Mouse (Mus musculus) macrophage (primary cell): ENCODE results near the gene Olfr1052. TPM values are rescaled to one million over a fixed set of nuclear protein-coding genes. Genes with fewer than 3 reads are reported as not detected.
"Not testable (repeated sequence)": the region's sequence is repeated elsewhere in the genome, so short reads cannot be mapped to it uniquely, and the experiment has no call there.

Experiments
- H3K27ac ChIP-seq: fragments of 350-480 bp; formaldehyde crosslinking; 2 replicates; pipeline ENCODE4 v1.9.0; 2021
- H3K36me3 ChIP-seq: fragments of 350-480 bp; formaldehyde crosslinking; 2 replicates; pipeline ENCODE4 v1.9.0; 2021; ENCODE audit errors: inconsistent target
- H3K4me3 ChIP-seq: fragments of 350-480 bp; formaldehyde crosslinking; 2 replicates; pipeline ENCODE4 v1.9.0; 2021; ENCODE audit errors: inconsistent target
- H3K79me2 ChIP-seq: fragments of 350-480 bp; formaldehyde crosslinking; 2 replicates; pipeline ENCODE4 v1.9.0; 2021; ENCODE audit errors: inconsistent target
- WGBS: methylation state at CpG from one replicate; pipeline ENCODE4 v1.1.7; 2026; ENCODE audit warnings: inconsistent platforms; ENCODE audit not compliant: missing documents; 5-methylcytosine and 5-hydroxymethylcytosine counted together
- polyA plus RNA-seq: library from polyadenylated mRNA; stranded (reverse); fragments of 250-400 nt; gene quantifications from 3 replicates; pipeline ENCODE4 v1.2.4, GENCODE M21; 2018; ENCODE audit warnings: inconsistent platforms
- total RNA-seq, 78 experiments: library from RNA; depleted of rRNA; stranded (reverse); fragments of 250-400 nt; gene quantifications; 1 replicate in 9 of 78; 2 replicates in 24 of 78; 3 replicates in 43 of 78; 4 replicates in 2 of 78; pipeline ENCODE4 v1.2.4; 2018; ENCODE audit warnings: inconsistent platforms in 56 of 78

Gene Olfr1052
- not detected for total RNA-seq (2018; cell fraction: chromatin; rRNA removed)
- not detected for total RNA-seq (2018; cell fraction: cytosol; rRNA removed)
- not detected for total RNA-seq (2018; cell fraction: nucleus; rRNA removed)
- not detected in 3 replicates for polyA plus RNA-seq

DNA sequence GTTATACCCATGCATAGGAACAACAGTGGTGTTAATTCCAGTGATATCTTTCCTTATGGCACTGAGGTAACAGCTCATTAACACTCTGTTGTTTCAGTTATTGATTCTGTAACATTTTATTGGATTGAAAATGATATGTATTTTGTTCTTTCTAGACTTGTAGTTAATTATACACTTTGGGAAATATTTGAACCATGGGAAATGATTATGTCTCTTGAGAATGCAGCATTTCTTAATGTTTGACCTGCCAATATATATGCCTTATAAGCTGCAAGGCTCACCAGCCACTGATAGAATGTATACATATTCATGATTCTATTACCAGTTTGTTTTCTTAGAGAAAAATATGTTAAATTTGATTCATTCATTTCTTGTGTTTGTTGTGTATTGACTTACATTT is at the start of gene Olfr1052:
Olfr1052 (plus strand) TSS at position 301 of the 400 bp plus-strand sequence.
- Histone ChIP-seq H3K79me2 (no peaks in the 10 kb centered on the region), H3K4me3 (no peak within 1 kb of the TSS), H3K36me3 (no peaks in the 10 kb centered on the region), H3K27ac (no peak within 1 kb of the TSS)

DNA sequence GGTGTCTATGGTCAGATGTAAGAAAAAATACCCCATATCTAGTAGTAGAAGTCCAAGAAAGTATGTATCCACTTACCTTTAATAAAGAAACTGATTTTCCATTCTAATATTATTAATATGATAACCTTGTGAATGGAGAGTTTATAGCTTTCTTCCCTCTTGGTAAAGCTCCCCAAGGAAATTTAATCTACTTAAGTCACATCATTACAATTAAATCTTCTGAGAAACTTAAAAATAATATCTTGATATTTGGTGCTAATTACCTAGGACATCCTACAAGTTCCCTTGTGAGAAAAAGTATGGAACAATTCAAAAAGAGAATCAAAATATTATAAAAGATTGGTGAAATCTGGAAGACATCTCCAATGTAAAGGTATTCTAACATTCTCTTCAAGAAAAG is 34.0 kb upstream of the Olfr1052 start, which contains the start of gene Olfr1049:
Olfr1049 (minus strand) TSS at position 101 of the 400 bp plus-strand sequence.
- H3K79me2 ChIP-seq, H3K27ac ChIP-seq, H3K36me3 ChIP-seq, H3K4me3 ChIP-seq: not testable (repeated sequence)

DNA sequence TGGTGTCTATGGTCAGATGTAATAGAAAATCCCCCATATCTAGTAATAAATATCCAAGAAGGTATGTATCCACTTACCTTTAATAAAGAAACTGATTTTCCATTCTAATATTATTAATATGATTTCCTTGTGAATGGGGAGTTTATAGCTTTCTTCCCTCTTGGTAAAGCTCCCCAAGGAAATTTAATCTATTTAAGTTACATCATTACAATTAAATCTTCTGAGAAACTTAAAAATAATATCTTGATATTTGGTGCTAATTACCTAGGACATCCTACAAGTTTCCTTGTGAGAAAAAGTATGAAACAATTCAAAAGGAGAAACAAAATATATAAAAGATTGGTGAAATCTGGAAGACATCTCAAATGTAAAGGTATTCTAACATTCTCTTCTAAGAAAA is 13.3 kb upstream of the Olfr1052 start, which contains the start of gene Olfr1051:
Olfr1051 (minus strand) TSS at position 101 of the 400 bp plus-strand sequence.
- H3K79me2 ChIP-seq, H3K36me3 ChIP-seq, H3K4me3 ChIP-seq, H3K27ac ChIP-seq: not testable (repeated sequence)

DNA sequence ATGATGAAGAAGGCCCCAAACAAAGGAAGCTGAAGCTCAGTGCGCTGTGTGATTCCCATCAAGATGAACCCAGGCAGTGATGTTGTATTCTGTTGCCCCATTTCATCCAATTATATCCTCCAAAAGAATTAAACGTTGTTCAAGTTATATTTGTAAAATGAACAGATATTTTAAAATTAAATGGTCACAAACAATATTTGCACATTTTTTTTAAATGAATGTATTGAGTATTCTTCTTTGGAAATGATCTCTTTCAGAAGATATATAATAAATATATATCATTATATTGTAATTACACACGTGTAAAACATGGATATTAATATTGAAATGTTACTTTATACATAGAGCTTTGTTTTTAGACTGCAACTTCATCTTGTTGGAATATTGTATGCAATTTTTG is 22.9 kb downstream of the Olfr1052 start, which contains the start of gene Olfr1053:
Olfr1053 (minus strand) TSS at position 101 of the 400 bp plus-strand sequence.
- H3K27ac ChIP-seq, result no peak within 1 kb of the TSS
- no peak within 1 kb of the TSS for H3K4me3 ChIP-seq
- no peaks in the 10 kb centered on the region for H3K36me3 ChIP-seq
- H3K79me2 ChIP-seq, result no peaks in the 10 kb centered on the region
- 46% methylated on average over 3 of the region's 3 CpGs for WGBS

DNA sequence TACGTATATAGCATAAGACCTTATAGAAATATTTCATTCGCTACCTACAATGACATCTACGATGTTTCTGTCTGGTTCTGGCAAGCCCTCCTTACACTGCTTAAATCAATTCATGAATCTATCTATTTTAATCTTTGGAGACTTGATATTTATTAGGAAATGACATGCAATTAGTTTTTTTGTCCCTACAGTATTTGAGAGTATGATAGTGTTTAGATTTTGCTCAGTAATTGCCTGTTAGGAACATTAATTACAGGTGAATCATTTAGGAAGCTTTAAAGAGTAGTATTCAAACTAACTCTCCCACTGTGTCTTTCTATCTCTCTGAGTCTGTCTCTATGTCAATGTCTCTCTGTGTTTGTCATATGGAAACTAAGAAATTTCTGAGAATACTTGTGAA is 43.1 kb downstream of the Olfr1052 start, which contains the start of gene Olfr1054:
Olfr1054 (minus strand) TSS at position 101 of the 400 bp plus-strand sequence.
- Histone ChIP-seq H3K79me2 (no peaks in the 10 kb centered on the region), H3K36me3 (no peaks in the 10 kb centered on the region), H3K4me3 (no peak within 1 kb of the TSS), H3K27ac (no peak within 1 kb of the TSS)
- 88% methylated on average over 3 of the region's 3 CpGs for WGBS

Other genes starting within 250 kb of the Olfr1052 start
- gene Olfr1034, start 246.6 kb upstream of the Olfr1052 start, polyA plus RNA-seq, result not detected in 3 replicates
- gene Olfr1036, start 218.5 kb upstream of the Olfr1052 start, polyA plus RNA-seq, result not detected in 3 replicates
- gene Olfr1037, start 205.1 kb upstream of the Olfr1052 start, polyA plus RNA-seq, result not detected in 3 replicates
- not detected in 3 replicates for gene Olfr1039, start 156.5 kb upstream of the Olfr1052 start, polyA plus RNA-seq
- not detected in 3 replicates for gene Olfr1040, start 145.7 kb upstream of the Olfr1052 start, polyA plus RNA-seq
- not detected in 3 replicates for gene Olfr1042, start 130.6 kb upstream of the Olfr1052 start, polyA plus RNA-seq
- not detected in 3 replicates for gene Olfr1043, start 124.9 kb upstream of the Olfr1052 start, polyA plus RNA-seq
- not detected in 3 replicates for gene Olfr1044, start 114.6 kb upstream of the Olfr1052 start, polyA plus RNA-seq
- gene Olfr52, start 106.8 kb upstream of the Olfr1052 start, polyA plus RNA-seq, result not detected in 3 replicates
- gene Olfr1045, start 89.4 kb upstream of the Olfr1052 start, polyA plus RNA-seq, result not detected in 3 replicates
- not detected in 3 replicates for gene Olfr1046, start 73.1 kb upstream of the Olfr1052 start, polyA plus RNA-seq
- not detected in 3 replicates for gene Olfr1047, start 61.1 kb upstream of the Olfr1052 start, polyA plus RNA-seq
- gene Olfr1048, start 52.2 kb upstream of the Olfr1052 start, polyA plus RNA-seq, result not detected in 3 replicates
- not detected in 3 replicates for gene Olfr1049, start 34.1 kb upstream of the Olfr1052 start, polyA plus RNA-seq
- not detected in 3 replicates for gene Olfr1051, start 13.4 kb upstream of the Olfr1052 start, polyA plus RNA-seq
- not detected in 3 replicates for gene Olfr1053, start 22.8 kb downstream of the Olfr1052 start, polyA plus RNA-seq
- not detected in 3 replicates for gene Olfr1054, start 43.0 kb downstream of the Olfr1052 start, polyA plus RNA-seq
- not detected in 3 replicates for gene Olfr1055, start 57.8 kb downstream of the Olfr1052 start, polyA plus RNA-seq
- not detected in 3 replicates for gene Olfr1056, start 70.0 kb downstream of the Olfr1052 start, polyA plus RNA-seq
- not detected in 3 replicates for gene Olfr1057, start 85.9 kb downstream of the Olfr1052 start, polyA plus RNA-seq
- not detected in 3 replicates for gene Olfr1058, start 96.1 kb downstream of the Olfr1052 start, polyA plus RNA-seq
- gene Olfr1061, start 121.6 kb downstream of the Olfr1052 start, polyA plus RNA-seq, result not detected in 3 replicates
- not detected in 3 replicates for gene Olfr1062, start 134.3 kb downstream of the Olfr1052 start, polyA plus RNA-seq
- not detected in 3 replicates for gene Olfr1065, start 158.1 kb downstream of the Olfr1052 start, polyA plus RNA-seq
- not detected in 3 replicates for gene Olfr1066, start 163.8 kb downstream of the Olfr1052 start, polyA plus RNA-seq
- not detected in 3 replicates for gene Olfr228, start 194.9 kb downstream of the Olfr1052 start, polyA plus RNA-seq
- not detected in 3 replicates for gene Olfr1076, start 216.0 kb downstream of the Olfr1052 start, polyA plus RNA-seq